Mouse (Mus musculus) urinary bladder, postnatal 10 days (tissue): ENCODE measurements around the gene Zfand2b.

Source experiments
- DNase-seq: peaks from one replicate; pipeline ENCODE4 v3.0.0; 2022; ENCODE audit warnings: low spot score

The Zfand2b gene

DNA sequence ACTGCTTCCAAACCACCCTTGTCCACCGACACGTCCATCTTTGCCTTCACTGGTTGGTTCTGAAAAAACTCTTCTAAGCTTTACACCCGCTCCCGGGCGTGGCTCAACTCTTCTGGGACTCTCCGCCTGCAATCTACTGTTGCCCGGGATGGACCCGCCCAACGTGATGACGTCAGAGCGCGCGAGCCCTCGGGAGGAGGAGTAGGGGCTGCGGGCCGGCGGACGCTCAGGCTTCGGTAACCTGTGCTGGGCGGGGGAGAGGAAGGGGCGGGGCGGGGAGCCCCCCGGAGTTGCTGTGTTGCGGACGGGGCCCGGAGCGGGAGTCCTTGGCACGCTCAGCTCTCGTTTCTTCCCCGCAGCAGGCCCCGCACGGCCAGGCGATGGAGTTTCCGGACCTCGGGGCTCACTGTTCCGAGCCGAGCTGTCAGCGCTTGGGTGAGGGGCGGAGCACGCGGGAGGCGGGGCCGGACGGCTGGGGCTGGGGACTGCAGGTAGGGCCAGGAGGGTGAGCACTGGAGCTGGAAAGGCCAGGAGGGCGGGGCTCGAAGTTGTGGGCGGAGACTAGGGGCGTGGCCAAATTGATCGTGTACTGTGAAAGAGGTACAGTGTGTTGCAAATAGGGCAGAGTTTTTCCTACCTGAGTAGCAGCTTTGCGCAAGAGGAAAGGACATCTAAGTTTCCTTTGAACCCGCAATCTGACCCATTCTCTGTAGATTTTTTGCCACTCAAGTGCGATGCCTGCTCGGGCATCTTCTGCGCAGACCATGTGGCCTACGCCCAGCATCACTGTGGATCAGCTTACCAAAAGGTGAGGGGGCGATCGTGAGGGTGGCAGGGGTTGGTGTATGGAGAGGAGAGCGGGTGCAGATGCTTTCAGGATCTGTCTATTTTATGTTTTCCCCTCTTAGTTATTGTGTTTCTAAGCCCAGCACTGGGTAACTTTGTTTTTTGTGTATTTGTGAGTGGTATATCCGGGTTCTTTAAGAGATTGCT, at the start of gene Zfand2b:
Zfand2b (plus strand) TSS at position 175 of the 993 bp plus-strand sequence.
- DNase-seq, result peak; percentile 93

DNA sequence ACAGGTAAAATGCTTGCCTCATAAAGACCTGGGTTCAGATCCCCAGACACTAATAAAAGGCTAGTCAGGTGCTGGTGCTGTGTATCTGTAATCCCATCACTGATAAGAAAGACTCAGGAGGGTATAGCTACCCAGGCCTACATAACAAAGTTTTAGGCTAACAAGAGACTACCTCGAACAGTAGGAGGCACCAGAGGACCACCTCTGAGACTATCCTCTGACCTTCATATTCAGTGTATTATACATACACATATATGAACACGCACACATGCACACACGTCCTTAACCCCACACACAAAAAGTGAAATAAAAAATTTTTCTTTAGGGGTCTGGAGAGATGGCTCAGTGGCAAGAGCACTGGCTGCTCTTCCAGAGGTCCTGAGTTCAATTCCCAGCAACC, 46.2 kb upstream of the Zfand2b start:
- no peak for DNase-seq

DNA sequence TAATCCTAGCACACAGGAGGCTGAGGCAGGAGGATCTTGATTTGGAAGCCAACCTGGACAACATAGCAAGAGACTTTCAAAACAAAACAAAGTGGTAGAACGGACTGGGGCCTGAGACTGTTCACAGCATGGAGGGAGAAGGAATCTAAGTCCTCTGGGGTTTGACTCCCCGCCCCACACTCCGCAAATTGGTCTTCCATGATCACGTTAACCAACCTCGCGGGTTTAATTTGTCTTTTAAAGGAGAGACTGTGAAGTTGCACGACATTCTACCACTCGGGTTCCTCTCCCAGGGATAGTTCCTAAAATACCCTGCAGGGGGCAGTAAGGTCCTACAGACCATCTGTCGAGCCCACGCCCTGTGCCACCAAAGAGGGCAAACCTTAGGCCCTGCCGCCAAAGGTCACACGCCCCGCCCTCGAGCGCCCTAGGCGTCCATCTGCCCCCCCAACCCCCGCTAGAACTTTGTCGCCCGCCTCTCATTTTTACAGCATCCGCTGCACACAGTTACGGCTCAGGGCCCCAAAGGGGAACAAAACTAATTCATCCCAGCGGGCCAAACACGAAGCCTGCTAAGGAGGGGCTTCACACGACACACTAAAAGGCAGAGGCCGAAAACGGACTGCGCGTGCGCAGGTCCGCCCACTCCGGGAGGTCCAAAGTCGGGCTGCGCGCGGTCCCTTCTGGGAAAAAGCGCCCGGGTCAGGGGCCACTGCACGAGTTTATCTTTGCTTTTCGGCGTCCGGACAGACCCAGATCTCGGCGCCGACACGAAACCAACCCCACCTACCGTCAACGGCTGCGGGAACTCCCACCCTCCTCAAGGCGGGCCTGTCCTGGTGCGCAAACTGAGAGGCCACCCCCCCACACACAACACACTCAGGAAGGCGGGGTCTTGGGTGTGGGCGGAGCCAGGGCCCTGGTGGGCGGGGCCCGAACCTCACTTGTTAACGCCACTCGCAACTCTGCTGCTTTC, 43.8 kb upstream of the Zfand2b start, which contains the start of gene Nhej1:
Nhej1 (minus strand) TSS at position 855 of the 976 bp plus-strand sequence.
- DNase-seq, result peak; percentile 79

DNA sequence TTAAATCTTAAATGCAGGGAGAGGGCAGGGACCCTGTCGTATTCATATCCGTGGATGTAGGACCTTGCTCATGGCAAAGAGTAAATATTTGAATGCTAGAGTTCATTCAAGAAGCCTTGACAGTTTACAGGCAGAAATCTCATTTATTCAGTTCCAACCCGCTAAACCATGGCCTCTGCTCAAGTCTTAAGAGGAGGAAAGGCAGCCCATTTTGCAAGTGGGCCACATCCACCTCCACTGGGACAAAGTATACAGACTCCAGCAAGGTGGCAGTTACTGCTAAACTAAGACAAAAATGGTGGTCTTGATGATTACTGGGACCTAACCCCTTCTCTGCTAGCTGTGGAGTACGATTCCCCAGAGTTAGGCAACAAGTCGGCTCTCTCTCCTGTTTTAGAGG, 43.0 kb upstream of the Zfand2b start:
- no peak for DNase-seq

DNA sequence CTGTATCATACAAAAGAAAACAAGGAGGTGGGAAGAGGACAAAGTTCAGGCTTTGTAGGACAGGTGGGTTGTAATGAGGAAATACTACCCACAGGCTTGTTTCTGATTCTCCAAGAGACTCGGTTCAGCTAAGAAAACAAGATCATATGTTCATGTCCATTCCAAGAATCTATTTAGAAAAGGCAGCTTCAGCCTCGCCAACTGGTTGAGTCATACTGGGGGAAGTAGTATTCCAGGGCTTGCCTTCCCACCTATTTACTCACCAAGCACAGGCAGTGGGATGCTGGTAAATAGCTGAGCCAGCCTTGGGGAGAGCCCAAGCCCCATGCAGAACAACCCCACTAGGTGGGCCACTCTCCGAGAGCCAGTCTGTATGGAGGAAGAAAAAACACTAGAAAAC, 39.8 kb upstream of the Zfand2b start:
- DNase-seq, result no peak

DNA sequence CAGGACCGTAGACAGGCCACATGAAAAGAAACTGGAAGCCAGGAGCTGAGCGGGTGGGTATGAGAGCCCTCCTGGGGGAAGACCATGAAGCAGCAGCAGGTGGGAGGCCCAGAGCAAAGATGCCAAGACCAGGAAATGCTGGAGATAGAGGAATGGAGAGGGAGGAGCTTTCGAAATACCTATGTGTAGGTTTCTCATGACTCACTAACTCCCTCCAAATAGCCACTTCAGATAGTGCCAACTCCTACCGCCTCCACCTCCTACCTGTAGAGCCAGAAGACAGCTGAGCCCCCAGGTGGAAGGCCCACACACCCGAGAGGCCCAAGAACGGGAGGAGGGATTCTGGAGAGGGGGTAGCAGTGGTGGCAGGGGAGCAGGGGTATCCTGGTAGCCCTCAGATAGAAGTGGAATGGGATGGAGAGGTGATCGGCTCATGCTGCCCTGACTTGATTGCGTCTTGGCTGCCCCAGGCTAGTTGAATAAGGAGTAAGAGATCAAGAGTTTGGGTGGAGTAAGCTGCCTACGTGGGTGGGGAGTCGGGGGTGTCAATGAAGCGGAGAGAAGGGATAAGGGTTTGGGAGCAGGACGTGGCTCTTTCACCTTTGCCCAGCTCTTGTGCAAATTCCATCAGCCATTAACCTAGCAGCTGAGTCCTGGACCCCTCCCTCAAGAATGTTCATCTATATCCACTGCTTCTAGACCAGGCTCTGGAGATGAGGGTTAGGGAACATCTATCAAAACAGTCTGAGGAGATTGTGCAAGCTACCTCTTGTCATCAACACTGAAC, 34.8 kb upstream of the Zfand2b start, which contains the start of gene Slc23a3:
Slc23a3 (minus strand) TSS at position 470 of the 787 bp plus-strand sequence.
- no peak for DNase-seq

DNA sequence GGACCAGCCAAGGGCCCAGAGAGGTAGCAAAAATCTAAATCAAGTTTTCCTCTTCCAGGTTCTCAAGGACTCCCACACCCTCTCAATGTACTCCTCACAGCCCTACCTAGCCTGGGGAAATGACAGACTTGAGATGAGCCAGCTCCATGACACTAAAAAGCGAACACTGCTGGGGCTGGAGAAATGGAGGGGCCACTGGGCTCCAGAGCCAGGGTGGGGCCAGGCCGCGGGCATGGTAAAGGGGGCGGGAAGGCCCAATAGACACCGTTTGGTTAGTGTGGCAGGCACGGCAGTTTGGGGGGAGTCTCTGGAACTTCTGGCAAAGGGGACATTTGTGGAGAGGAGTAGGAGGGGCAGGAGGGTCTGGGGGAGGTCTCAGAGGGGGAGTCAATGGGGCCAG, 32.2 kb upstream of the Zfand2b start:
- no peak for DNase-seq

DNA sequence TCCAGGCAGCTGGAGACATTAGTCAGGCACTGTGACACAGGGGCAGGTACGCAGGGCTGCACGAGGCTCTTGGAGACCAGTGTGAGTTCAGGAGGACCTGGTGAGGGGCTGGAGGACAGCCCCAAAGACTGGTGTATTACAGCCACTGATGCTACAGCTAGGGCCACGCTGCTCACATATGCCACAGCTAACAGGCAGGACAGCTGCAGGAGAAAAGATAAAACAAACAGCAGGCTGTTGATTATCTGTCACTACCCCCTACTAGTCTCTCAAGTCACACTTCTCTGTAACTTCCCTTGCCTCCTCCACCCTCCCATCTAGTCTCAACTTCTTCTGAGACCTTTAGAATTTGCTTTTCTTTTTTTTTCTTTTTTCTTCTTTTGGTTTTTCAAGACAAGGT, 31.7 kb upstream of the Zfand2b start:
- DNase-seq, result no peak

DNA sequence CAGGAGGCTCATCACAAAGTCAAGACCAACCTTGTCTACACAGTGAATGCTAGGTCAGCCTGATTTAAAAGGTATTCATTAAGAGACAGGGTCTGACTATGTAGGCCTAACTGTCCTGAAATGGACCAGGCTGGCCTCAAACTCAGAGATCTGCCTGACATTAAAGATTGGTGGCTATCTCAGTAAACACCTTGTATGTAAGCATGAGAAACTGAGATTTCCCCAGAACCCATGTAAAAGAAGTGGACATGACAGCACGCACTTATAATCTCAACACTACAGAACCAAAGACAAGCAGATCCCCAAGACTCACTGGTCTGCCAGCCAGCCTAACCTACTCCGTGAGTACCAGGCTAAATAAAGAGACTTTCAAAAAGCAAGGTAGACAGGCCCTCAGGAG, 30.0 kb upstream of the Zfand2b start:
- no peak for DNase-seq

DNA sequence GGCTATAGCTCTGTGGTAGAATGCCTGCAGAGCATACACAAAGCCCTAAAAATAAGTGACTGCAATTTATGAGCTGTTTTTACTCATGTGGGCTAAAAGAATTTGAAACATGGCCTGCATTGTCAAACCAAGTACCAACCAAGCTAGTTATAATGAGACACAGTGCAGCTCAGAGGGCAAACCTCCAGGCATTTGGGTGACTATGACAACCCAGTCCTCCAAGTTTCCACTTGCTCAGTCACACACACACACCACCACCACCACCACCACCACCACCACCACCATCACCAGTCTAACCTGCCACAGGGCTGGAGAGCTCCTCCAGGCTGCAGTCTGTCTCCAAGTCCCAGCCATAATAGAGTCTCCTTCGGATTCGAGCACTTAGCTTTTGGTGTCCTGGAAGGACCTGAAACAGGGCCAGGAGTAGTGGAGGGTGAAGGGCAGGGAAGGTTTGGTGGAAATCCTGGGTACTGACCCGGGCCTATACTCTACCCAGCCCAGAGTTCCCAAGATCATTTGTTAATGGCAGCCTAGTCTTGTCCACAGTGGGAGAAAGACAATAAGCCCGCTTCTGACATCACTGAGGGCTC, 27.8 kb upstream of the Zfand2b start:
- no peak for DNase-seq

DNA sequence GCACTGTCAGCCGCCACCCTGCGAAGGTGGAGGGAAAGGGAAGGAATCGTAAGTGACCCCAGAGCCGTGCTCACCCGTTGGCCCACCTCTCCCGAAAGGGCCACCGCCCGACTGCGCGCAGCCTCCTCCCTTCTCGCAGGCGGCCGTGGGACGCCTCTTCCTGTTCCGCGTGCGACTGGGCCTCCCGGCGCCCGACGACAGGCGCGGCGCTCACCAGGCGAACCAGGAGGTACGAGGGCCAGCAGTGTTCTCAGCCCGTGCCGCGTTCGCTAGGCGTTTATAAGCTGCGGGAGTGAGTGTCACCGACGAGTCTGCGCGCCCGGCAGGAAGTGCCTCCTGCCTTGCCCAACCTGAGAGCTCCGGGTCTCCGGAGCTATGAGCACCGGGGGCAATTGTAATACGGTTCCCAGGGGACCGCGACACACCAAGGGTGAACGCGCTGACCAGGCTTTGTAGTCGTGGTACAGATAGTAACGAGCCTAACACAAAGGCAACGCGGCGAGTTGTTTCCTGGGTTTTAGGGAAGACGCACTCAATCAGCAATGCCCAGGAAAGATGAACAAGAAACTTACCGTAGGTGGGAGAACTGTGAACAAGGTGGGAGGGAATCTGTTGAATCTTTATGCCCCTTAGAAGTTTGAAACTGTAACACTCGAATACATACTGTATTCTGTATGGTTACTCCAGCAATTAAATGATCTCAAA, 26.8 kb upstream of the Zfand2b start:
- DNase-seq, result no peak

DNA sequence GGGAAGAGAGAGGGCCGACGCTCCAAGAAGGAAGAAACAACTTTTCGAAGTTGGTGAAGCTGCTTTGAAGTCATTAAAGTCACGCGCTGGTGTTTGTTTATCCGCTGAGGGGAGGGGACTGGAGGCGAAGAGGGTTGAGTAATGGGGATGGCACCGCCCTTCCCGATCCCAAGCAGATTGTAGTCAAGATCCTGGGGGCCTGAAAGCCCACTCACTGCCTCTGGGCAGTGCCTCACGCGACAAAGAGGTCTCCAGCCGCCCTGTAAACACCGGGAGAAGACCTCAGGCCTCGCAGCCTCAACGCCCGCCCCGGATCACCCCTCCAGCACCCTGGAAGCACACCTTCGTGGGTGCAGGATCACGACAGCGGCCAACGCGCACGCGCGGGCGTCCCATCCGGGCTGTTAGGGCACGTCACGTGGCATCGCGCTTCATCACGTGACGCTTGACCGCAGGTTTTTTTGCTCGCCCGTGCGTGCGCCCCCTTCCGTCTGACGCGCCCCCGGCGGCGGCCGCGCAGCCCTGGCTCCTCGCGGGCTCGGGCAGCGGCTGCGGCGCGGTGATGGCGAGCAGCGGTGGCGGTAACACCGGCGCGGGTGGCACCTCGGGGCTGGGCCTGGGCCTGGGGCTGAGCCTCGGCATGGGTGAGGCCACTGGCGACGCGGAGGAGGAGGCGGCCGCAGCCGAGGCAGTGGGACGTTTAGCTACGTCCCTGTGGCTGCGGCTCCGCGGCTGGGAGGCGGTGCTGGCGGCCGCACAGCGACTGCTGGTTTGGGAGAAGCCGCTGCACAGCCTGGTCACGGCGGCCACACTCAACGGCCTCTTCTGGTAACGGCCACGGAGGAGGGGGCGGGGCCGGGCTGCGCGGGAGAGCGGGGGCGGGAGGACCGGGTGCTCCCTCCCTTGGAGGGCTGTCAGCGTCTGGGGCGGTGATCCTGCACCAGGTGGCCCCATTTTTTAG, 25.9 kb upstream of the Zfand2b start, which contains the start of the genes Cnppd1 and Retreg2:
Cnppd1 (minus strand) TSS at position 411 of the 961 bp plus-strand sequence.
Retreg2 (plus strand) TSS at position 478 of the 961 bp plus-strand sequence.
- DNase-seq, result peak; percentile 91

DNA sequence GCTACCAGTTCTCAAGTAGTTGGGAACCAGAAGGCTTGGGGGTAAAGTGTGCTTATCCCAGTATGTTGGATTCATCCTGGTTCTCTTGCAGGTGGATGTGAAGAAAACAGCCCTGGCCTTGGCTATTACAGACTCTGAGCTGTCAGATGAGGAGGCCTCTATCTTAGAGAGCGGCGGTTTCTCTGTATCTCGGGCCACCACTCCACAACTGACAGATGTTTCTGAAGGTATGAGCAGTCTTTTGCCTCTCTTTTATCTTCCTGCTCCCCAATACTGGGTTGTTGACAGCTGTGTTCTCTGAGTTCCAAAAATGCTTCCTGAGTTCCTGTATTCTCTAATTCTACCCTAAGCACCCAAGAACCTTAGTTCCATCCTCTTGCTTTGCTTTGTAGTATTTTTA, 22.9 kb upstream of the Zfand2b start:
- no peak for DNase-seq

DNA sequence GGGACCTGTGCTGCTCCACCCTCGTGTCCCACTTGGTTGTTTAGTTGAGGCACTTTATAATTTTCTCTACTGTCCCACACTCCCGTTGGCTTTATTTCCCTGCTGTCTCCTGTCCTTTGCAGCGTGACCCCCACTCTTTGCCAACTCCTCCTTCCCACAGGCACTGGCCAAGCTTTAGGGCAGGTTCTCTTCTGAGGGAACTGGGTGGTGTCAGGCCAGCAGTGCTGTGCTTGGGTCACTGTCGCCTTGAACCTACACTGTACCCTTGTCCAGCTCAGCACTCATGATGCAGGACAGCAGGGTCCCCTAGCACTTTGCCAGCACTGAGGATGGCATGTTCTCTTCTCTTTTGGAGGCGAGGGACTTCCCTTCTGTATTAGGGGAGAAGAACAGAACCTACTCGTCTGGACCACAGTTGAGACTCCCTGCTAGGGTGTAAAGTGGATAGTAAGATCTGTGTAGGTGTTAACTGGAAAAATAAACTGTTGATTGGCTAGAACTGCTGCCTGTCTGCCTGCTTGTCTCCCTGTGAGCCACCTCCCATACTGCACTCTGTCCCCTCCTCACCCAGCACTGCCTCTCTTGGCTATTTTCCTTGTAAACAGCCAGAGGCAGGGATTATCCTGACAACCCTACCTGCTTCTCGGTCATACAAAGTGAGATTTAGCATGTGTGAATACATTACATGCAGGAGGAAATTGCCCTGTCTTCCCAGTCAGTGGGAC, 20.9 kb upstream of the Zfand2b start:
- DNase-seq, result no peak

DNA sequence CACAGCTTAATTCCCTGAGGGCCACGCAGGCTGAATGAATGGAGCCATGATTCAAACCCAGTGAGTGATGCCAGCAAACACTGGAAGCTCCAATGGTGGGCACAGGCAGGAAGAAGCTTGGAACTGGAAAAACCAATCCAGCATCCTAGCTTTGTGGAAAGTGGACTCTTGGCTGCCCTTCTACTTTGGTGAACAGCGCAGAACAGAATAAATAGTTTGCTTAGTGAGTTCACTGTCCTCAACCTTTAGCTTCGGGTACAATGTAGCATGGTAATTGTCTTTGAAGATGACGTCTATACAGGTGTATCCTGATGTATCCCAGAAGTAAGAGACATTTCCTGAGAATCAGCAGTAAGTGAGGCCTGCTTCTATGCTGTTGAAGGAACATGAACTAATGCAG, 19.7 kb upstream of the Zfand2b start:
- DNase-seq, result no peak

DNA sequence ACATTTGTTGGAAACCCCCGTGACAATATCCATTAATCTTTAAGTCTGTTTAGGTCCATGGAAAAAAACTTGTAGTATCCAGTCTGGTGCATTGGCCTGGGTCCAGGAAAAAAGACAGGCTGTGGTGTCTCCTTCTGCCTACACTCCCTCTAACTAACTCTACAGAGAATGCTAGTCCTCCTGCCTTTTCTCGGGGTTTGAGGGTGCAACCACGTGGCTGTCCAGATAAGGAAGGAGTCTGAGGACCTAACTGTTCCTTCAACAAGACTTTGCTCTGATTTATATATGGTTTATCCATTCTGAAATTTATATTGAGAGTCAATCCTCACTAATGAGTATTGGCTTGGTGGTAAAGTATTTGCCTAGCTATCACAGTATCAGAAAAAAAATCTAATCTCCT, 12.6 kb upstream of the Zfand2b start:
- DNase-seq, result no peak

DNA sequence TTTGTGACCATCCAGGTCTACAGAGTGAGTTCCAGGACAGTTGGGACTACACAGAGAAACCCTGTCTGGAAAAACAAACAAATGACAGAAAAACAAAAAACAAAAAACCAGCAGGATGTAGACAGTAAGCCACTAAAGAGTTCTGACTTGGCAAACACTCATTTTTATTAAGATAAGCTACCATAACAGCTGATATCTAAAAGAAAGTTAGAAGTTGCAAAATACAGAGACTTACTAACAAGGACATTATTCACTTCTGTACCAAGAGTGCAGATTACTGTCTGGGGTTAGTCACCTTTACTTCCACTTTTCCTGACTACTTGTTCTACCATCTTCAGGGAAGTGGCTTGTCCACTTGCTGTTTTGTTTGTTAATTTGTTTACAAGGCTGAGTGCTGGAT, 9.5 kb upstream of the Zfand2b start:
- no peak for DNase-seq

DNA sequence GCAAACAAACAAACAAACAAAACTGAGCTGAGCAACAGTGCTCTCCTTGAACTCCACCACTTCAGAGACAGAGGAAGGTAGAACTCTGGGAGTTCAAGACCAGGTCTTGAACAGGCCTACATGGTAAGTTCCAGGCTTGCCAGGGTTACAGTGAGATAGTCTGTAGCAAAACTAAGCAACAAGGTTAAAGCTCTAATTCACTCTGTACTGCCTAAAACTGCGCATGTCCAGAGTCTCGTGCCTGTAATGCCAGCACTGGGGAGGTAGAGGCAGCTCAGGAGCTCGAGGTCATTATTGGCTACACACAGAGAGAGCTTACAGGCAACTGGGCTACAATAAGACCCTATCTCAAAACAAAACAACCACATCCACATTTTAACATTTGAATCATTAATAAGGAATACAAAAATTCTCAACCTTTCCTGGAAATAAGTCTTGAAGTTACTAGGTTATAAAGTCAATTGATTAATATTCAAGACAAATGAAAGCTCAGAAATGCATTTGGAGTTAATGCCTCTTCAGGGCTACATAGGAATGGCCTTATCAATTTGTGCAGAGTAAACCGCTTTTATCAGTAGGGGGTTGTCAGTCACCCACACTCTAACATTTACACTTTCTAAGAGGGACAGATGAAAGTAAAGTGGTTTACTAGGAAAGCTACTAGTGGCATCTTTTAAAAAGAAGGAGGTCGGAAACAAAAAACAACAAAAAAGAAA, 8.7 kb upstream of the Zfand2b start:
- DNase-seq, result no peak
